Mouse (Mus musculus): ENCODE results near the gene Nectin3.

Gene Nectin3

GRCm38 (mm10) chr16:46498421-46498789 is at the start of gene Nectin3:
Gene Nectin3, minus strand, starts transcription at chr16:46498525.
- Histone ChIP-seq H3K4me1 (replicated peaks; ENCODE audit: low read depth, low read length) (peaks cover 72% of the 10 kb centered on the region), H3K27me3 (ENCODE audit: insufficient read depth, low read length) (no peaks in the 10 kb centered on the region), H3K36me3 (ENCODE audit: insufficient read depth, low read length) (no peaks in the 10 kb centered on the region), H3K4me3 (replicated peaks; ENCODE audit: low read length) (peak within 1 kb of the TSS; percentile 94), H3K9me3 (ENCODE audit: low read length) (no peaks in the 10 kb centered on the region)
- TF ChIP-seq CTCF (conservative IDR thresholded peaks at IDR 0.05; ENCODE audit: low read length) (no peak), POU5F1 (IDR thresholded peaks at IDR 0.05; ENCODE audit: borderline replicate concordance, low read length) (no peak), NANOG (IDR thresholded peaks at IDR 0.05; ENCODE audit: borderline replicate concordance, low read length) (no peak)

GRCm38 (mm10) chr16:46538092-46538491 is 39.8 kb upstream of the Nectin3 start:
- Histone ChIP-seq H3K4me3 (replicated peaks; ENCODE audit: low read length) (no peak overlapping the region), H3K9me3 (ENCODE audit: low read length) (no peaks in the 10 kb centered on the region), H3K36me3 (ENCODE audit: insufficient read depth, low read length) (no peaks in the 10 kb centered on the region), H3K4me1 (replicated peaks; ENCODE audit: low read depth, low read length) (no peaks in the 10 kb centered on the region), H3K27me3 (ENCODE audit: insufficient read depth, low read length) (no peaks in the 10 kb centered on the region)
- TF ChIP-seq NANOG (IDR thresholded peaks at IDR 0.05; ENCODE audit: borderline replicate concordance, low read length) (no peak), CTCF (conservative IDR thresholded peaks at IDR 0.05; ENCODE audit: low read length) (no peak), POU5F1 (IDR thresholded peaks at IDR 0.05; ENCODE audit: borderline replicate concordance, low read length) (no peak)

- no peaks in the 10 kb centered on the region for H3K27me3 ChIP-seq (ENCODE audit: insufficient read depth, low read length)
- H3K9me3 ChIP-seq (ENCODE audit: low read length) = no peaks in the 10 kb centered on the region
- no peak for TF ChIP-seq CTCF (conservative IDR thresholded peaks at IDR 0.05; ENCODE audit: low read length)
- TF ChIP-seq NANOG (IDR thresholded peaks at IDR 0.05; ENCODE audit: borderline replicate concordance, low read length) = no peak
- no peak for TF ChIP-seq POU5F1 (IDR thresholded peaks at IDR 0.05; ENCODE audit: borderline replicate concordance, low read length)
- H3K4me3 ChIP-seq (replicated peaks; ENCODE audit: low read length) = no peak overlapping the region
- no peaks in the 10 kb centered on the region for H3K4me1 ChIP-seq (replicated peaks; ENCODE audit: low read depth, low read length)
- H3K36me3 ChIP-seq (ENCODE audit: insufficient read depth, low read length) = no peaks in the 10 kb centered on the region
These were observed 34.3 kb upstream of the Nectin3 start for GRCm38 (mm10) chr16:46532465-46533254.

GRCm38 (mm10) chr16:46531023-46531422 is 32.7 kb upstream of the Nectin3 start:
- H3K27me3 ChIP-seq (ENCODE audit: insufficient read depth, low read length) = no peaks in the 10 kb centered on the region
- no peaks in the 10 kb centered on the region for H3K36me3 ChIP-seq (ENCODE audit: insufficient read depth, low read length)
- no peak overlapping the region for H3K4me3 ChIP-seq (replicated peaks; ENCODE audit: low read length)
- H3K9me3 ChIP-seq (ENCODE audit: low read length) = no peaks in the 10 kb centered on the region
- H3K4me1 ChIP-seq (replicated peaks; ENCODE audit: low read depth, low read length) = peaks cover 4% of the 10 kb centered on the region
- TF ChIP-seq CTCF (conservative IDR thresholded peaks at IDR 0.05; ENCODE audit: low read length) = no peak
- no peak for TF ChIP-seq NANOG (IDR thresholded peaks at IDR 0.05; ENCODE audit: borderline replicate concordance, low read length)
- no peak for TF ChIP-seq POU5F1 (IDR thresholded peaks at IDR 0.05; ENCODE audit: borderline replicate concordance, low read length)

GRCm38 (mm10) chr16:46520885-46521417 is 22.6 kb upstream of the Nectin3 start:
- Histone ChIP-seq H3K9me3 (ENCODE audit: low read length) (no peaks in the 10 kb centered on the region), H3K4me3 (replicated peaks; ENCODE audit: low read length) (no peak overlapping the region), H3K4me1 (replicated peaks; ENCODE audit: low read depth, low read length) (peaks cover 3% of the 10 kb centered on the region), H3K36me3 (ENCODE audit: insufficient read depth, low read length) (no peaks in the 10 kb centered on the region), H3K27me3 (ENCODE audit: insufficient read depth, low read length) (no peaks in the 10 kb centered on the region)
- TF ChIP-seq NANOG (IDR thresholded peaks at IDR 0.05; ENCODE audit: borderline replicate concordance, low read length) = no peak
- no peak for TF ChIP-seq POU5F1 (IDR thresholded peaks at IDR 0.05; ENCODE audit: borderline replicate concordance, low read length)

GRCm38 (mm10) chr16:46519606-46520005 is 21.3 kb upstream of the Nectin3 start:
- no peak for TF ChIP-seq POU5F1 (IDR thresholded peaks at IDR 0.05; ENCODE audit: borderline replicate concordance, low read length)
- TF ChIP-seq CTCF (conservative IDR thresholded peaks at IDR 0.05; ENCODE audit: low read length) = no peak
- no peak for TF ChIP-seq NANOG (IDR thresholded peaks at IDR 0.05; ENCODE audit: borderline replicate concordance, low read length)
- H3K4me3 ChIP-seq (replicated peaks; ENCODE audit: low read length) = no peak overlapping the region

GRCm38 (mm10) chr16:46507944-46508333 is 9.6 kb upstream of the Nectin3 start:
- TF ChIP-seq CTCF (conservative IDR thresholded peaks at IDR 0.05; ENCODE audit: low read length) (no peak), POU5F1 (IDR thresholded peaks at IDR 0.05; ENCODE audit: borderline replicate concordance, low read length) (no peak), NANOG (IDR thresholded peaks at IDR 0.05; ENCODE audit: borderline replicate concordance, low read length) (no peak)
- Histone ChIP-seq H3K27me3 (ENCODE audit: insufficient read depth, low read length) (no peaks in the 10 kb centered on the region), H3K36me3 (ENCODE audit: insufficient read depth, low read length) (no peaks in the 10 kb centered on the region), H3K9me3 (ENCODE audit: low read length) (no peaks in the 10 kb centered on the region), H3K4me3 (replicated peaks; ENCODE audit: low read length) (no peak overlapping the region), H3K4me1 (replicated peaks; ENCODE audit: low read depth, low read length) (peaks cover 18% of the 10 kb centered on the region)

More at GRCm38 (mm10) chr16:46519606-46520005, 21.3 kb upstream of the Nectin3 start:
- Histone ChIP-seq H3K9me3 (ENCODE audit: low read length) (no peaks in the 10 kb centered on the region), H3K27me3 (ENCODE audit: insufficient read depth, low read length) (no peaks in the 10 kb centered on the region), H3K4me1 (replicated peaks; ENCODE audit: low read depth, low read length) (no peaks in the 10 kb centered on the region), H3K36me3 (ENCODE audit: insufficient read depth, low read length) (no peaks in the 10 kb centered on the region)

GRCm38 (mm10) chr16:46507260-46507943 is 9.1 kb upstream of the Nectin3 start:
- no peaks in the 10 kb centered on the region for H3K36me3 ChIP-seq (ENCODE audit: insufficient read depth, low read length)
- TF ChIP-seq NANOG (IDR thresholded peaks at IDR 0.05; ENCODE audit: borderline replicate concordance, low read length) (no peak), CTCF (conservative IDR thresholded peaks at IDR 0.05; ENCODE audit: low read length) (no peak), POU5F1 (IDR thresholded peaks at IDR 0.05; ENCODE audit: borderline replicate concordance, low read length) (no peak)

More at GRCm38 (mm10) chr16:46507260-46507943, 9.1 kb upstream of the Nectin3 start:
- H3K9me3 ChIP-seq (ENCODE audit: low read length) = no peaks in the 10 kb centered on the region
- H3K27me3 ChIP-seq (ENCODE audit: insufficient read depth, low read length) = no peaks in the 10 kb centered on the region
- H3K4me1 ChIP-seq (replicated peaks; ENCODE audit: low read depth, low read length) = peaks cover 23% of the 10 kb centered on the region
- no peak overlapping the region for H3K4me3 ChIP-seq (replicated peaks; ENCODE audit: low read length)
